In the genomic region with DNA sequence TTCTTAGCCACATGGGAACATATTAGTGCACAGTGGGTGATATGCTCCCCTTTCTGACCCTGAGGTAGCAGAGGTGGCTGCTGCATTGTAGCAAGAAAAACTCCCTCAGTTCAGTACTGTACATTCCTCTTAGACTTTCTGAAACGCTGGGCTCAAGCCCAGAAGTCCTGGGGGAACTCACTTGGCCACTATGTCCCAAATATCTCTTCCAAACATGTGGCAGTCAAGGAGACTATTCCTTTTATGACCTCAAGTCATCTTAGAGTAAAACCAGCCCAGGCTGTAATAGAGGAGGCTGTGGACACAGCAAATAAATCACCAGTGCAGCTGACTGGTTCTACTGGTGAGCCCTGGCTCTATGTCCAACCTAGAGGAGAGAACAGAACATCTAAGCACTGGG, we compare ENCODE assay signal across 22 mouse cellular contexts. TPM values are rescaled to one million over a fixed set of nuclear protein-coding genes. Genes with fewer than 3 reads are reported as not detected.
DNase-seq lines count a peak whose midpoint lies in the region; TF ChIP-seq lines count a peak whose summit lies in the region.
"Had no signal": no experiment of that assay in that cellular context is flagged by ENCODE, and none has a peak within 500 bp of the region (broad histone marks: within the 10 kb centered on the region; RNA-seq: fewer than 3 reads in every experiment).

No protein-coding gene starts in this region.

- peak; percentile 4 for DNase-seq in adrenal gland, adult 8-10 months
- DNase-seq in adrenal gland, postnatal 25 days: no peak
- peak; percentile 5 for DNase-seq in kidney, adult 2 months
- DNase-seq in kidney, adult 11 months: no peak
- peak; percentile 69 to 71 for DNase-seq in heart, adult 9 months (ENCODE audit: low spot score in 2 of 2)
- peak; percentile 62 for DNase-seq in skeletal muscle tissue, adult 2 months (ENCODE audit: low read depth, low spot score)
- DNase-seq in cerebellum, adult 9-11 months: no peak
- DNase-seq in right cerebral cortex, adult 2 months (ENCODE audit: low spot score in 2 of 2): no peak
- DNase-seq: cerebellum, postnatal 14 days; kidney, postnatal 25 days; spleen, adult 18-20 months; thymus, adult 2 months had no signal

- no peak overlapping the region for H3K27ac ChIP-seq in kidney, adult 2 months (ENCODE audit: insufficient read depth, low read depth, low read length)
- H3K27ac ChIP-seq: forebrain, embryonic 12.5 days; left cerebral cortex, adult 2 months; limb, embryonic 10.5 days; liver, embryonic 12.5 days; lung, embryonic 15.5 days; midbrain, embryonic 13.5 days; stomach, embryonic 15.5 days had no signal

- H3K36me3 ChIP-seq in kidney, adult 2 months (ENCODE audit: control insufficient read depth, insufficient read depth, low read length): no peaks in the 10 kb centered on the region
- H3K36me3 ChIP-seq: forebrain, embryonic 12.5 days; limb, embryonic 10.5 days; liver, embryonic 12.5 days; lung, embryonic 15.5 days; midbrain, embryonic 13.5 days; stomach, embryonic 15.5 days had no signal

- H3K27me3 ChIP-seq in kidney, adult 2 months (replicated peaks; ENCODE audit: control insufficient read depth, insufficient read depth, low read length): no peaks in the 10 kb centered on the region
- H3K27me3 ChIP-seq: forebrain, embryonic 12.5 days; liver, embryonic 12.5 days; lung, embryonic 15.5 days; midbrain, embryonic 13.5 days; stomach, embryonic 15.5 days had no signal

- peaks cover 16% of the 10 kb centered on the region for H3K4me1 ChIP-seq in kidney, adult 2 months (ENCODE audit: control insufficient read depth, insufficient read depth, low read length)
- H3K4me1 ChIP-seq: forebrain, embryonic 12.5 days; limb, embryonic 10.5 days; liver, embryonic 12.5 days; stomach, embryonic 15.5 days had no signal

- TF ChIP-seq CTCF in kidney, adult 2 months (conservative IDR thresholded peaks at IDR 0.05; ENCODE audit: insufficient read depth, insufficient read length, low read depth, low read length): no peak

- WGBS in kidney, adult 2 months: 68% methylated on average over 1 of the region's 1 CpGs

- TF ChIP-seq POLR2A in kidney, adult 2 months (IDR thresholded peaks at IDR 0.05; ENCODE audit: low read depth, low read length): no peak

- no peak overlapping the region for H3K4me3 ChIP-seq in kidney, adult 2 months (ENCODE audit: insufficient read depth, low read depth, low read length)
- H3K4me3 ChIP-seq: forebrain, embryonic 12.5 days; left cerebral cortex, adult 2 months; limb, embryonic 10.5 days; liver, embryonic 12.5 days; lung, embryonic 15.5 days; midbrain, embryonic 13.5 days; myocyte; stomach, embryonic 15.5 days had no signal

RNA-seq across cellular contexts. Expression of gene Kcne4, which starts 45.7 kb away (rescaled TPM):
- total RNA-seq in adrenal gland, adult 8-10 months (2022): 1 to 10 TPM; 6.7 to 9.8 (median 8.4) TPM
- total RNA-seq in adrenal gland, postnatal 25 days (2021): 3.8 and 5.3 TPM in 2 replicates
- 2.2 and 2.4 TPM in 2 replicates for polyA plus RNA-seq in kidney, adult 2 months (2012; rRNA removed)
- total RNA-seq: MEL; neutrophil, adult 5-6 weeks had no signal

Comparison
In these comparisons a context has a peak if more than half of its experiments do, and no peak if none do; other contexts are left out.
1. DNase-seq: peak in adrenal gland, adult 8-10 months (single experiment), kidney, adult 2 months (single experiment), heart, adult 9 months (2 of 2) and skeletal muscle tissue, adult 2 months (single experiment); none in adrenal gland, postnatal 25 days (single experiment), kidney, adult 11 months (single experiment), cerebellum, adult 9-11 months (single experiment) and right cerebral cortex, adult 2 months (0 of 2).